Mouse (Mus musculus) heart, adult 8-10 months (tissue): Measurements from ENCODE around the gene Wdr12. TPM values are rescaled to one million over a fixed set of nuclear protein-coding genes. Genes with fewer than 3 reads are reported as not detected.
"Not testable (repeated sequence)": the region's sequence is repeated elsewhere in the genome, so short reads cannot be mapped to it uniquely, and the experiment has no call there.

ENCODE experiments used
- DNase-seq: peaks from one replicate; pipeline ENCODE4 v3.0.0; 2022; ENCODE audit warnings: low spot score
- total RNA-seq, 4 experiments: library from RNA; stranded (reverse); gene quantifications; 2 replicates each; pipeline ENCODE4 v1.2.4; 2022

The Wdr12 gene
- total RNA-seq, result 10 to 100 TPM; 10.8 to 12.6 (median 11.8) TPM

GRCm38 (mm10) chr1:60098024-60098781, at the start of gene Wdr12, which contains the start of gene Carf:
Gene Wdr12, minus strand, starts transcription at chr1:60098645.
Gene Carf, plus strand, starts transcription at chr1:60098247.
- peak; percentile 98 for DNase-seq

GRCm38 (mm10) chr1:60137346-60137745, 38.9 kb upstream of the Wdr12 start:
- no peak for DNase-seq

- DNase-seq, result no peak
Measured at GRCm38 (mm10) chr1:60117721-60118455, 19.4 kb upstream of the Wdr12 start.

GRCm38 (mm10) chr1:60104582-60104981, 6.1 kb upstream of the Wdr12 start:
- no peak for DNase-seq

GRCm38 (mm10) chr1:60098839-60099238, 394 bp upstream of the Wdr12 start:
- peak; percentile 19 for DNase-seq

GRCm38 (mm10) chr1:60097277-60098023, 995 bp downstream of the Wdr12 start:
- DNase-seq, result no peak

GRCm38 (mm10) chr1:60096572-60097276, 1.7 kb downstream of the Wdr12 start:
- no peak for DNase-seq

- DNase-seq, result no peak
Measured at GRCm38 (mm10) chr1:60076411-60076810, 22.0 kb downstream of the Wdr12 start.

GRCm38 (mm10) chr1:60075590-60075989, 22.9 kb downstream of the Wdr12 start:
- no peak for DNase-seq

GRCm38 (mm10) chr1:60074935-60075334, 23.5 kb downstream of the Wdr12 start:
- no peak for DNase-seq

GRCm38 (mm10) chr1:60070725-60071124, 27.7 kb downstream of the Wdr12 start:
- not testable (repeated sequence) for DNase-seq

GRCm38 (mm10) chr1:60056310-60056709, 42.1 kb downstream of the Wdr12 start:
- no peak for DNase-seq

GRCm38 (mm10) chr1:60054659-60055058, 43.8 kb downstream of the Wdr12 start:
- DNase-seq, result no peak

GRCm38 (mm10) chr1:60047481-60047880, 51.0 kb downstream of the Wdr12 start:
- DNase-seq, result not testable (repeated sequence)

- DNase-seq, result no peak
Measured at GRCm38 (mm10) chr1:60044595-60044994, 53.9 kb downstream of the Wdr12 start.

GRCm38 (mm10) chr1:60042796-60043469, 55.5 kb downstream of the Wdr12 start, which contains the start of gene Ica1l:
Gene Ica1l, minus strand, starts transcription at chr1:60043184.
- DNase-seq, result peak; percentile 13

GRCm38 (mm10) chr1:60042398-60042795, 56.0 kb downstream of the Wdr12 start:
- DNase-seq, result no peak

- no peak for DNase-seq
Measured at GRCm38 (mm10) chr1:60035044-60035443, 63.4 kb downstream of the Wdr12 start.
